Mouse (Mus musculus): ENCODE results near the gene Klc2.

DNA sequence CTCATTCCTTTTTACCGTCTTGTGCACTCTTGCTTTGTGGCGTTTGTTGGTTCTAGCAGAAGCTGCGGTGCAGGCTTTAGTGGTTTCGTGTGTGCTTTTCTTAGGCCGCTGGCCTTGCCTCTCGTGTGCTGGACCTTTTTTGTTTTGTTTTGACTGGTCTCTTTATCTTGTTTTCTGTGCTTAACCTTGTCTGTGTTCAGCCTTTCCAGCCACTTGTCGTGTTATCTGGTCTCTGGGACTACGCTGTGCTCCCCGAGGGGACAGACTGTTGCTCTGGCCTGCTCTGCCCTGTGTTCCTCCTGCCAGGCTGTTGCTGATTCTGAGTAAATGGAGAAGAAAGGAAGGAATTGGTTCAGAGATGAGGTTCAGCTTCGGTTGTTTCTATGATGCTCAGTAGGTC lies 4.1 kb upstream of the Klc2 start:
- TF ChIP-seq CTCF (conservative IDR thresholded peaks at IDR 0.05 in 1 of 2, IDR thresholded peaks at IDR 0.05 in 1 of 2; ENCODE audit: low read depth in 2 of 2, low read length in 2 of 2) (no peak), KAT2A (IDR thresholded peaks at IDR 0.05; ENCODE audit: insufficient replicate concordance, low read length) (no peak), MAFK (IDR thresholded peaks at IDR 0.05; ENCODE audit: insufficient replicate concordance, low read length) (no peak), POLR2A (IDR thresholded peaks at IDR 0.05; ENCODE audit: low read depth, low read length) (no peak), MEF2A (IDR thresholded peaks at IDR 0.05; ENCODE audit: borderline replicate concordance, low read depth, low read length) (no peak), EP300 (IDR thresholded peaks at IDR 0.05; ENCODE audit: low read length) (no peak), PAX5 (IDR thresholded peaks at IDR 0.05; ENCODE audit: low read length) (no peak), HCFC1 (IDR thresholded peaks at IDR 0.05; ENCODE audit: low read depth, low read length) (no peak), BHLHE40 (IDR thresholded peaks at IDR 0.05; ENCODE audit: low read depth, low read length) (no peak), CHD1 (IDR thresholded peaks at IDR 0.05; ENCODE audit: low read depth, low read length) (no peak), ZMIZ1 (IDR thresholded peaks at IDR 0.05; ENCODE audit: low read depth, low read length) (no peak), SMC3 (IDR thresholded peaks at IDR 0.05; ENCODE audit: low read depth, low read length) (no peak), RAD21 (IDR thresholded peaks at IDR 0.05; ENCODE audit: low read depth, low read length) (no peak), POLR2AphosphoS2 (IDR thresholded peaks at IDR 0.05; ENCODE audit: low read depth, low read length) (no peak)
